Mouse (Mus musculus) ES-E14 (cell line): ENCODE results near the gene Glo1.

ENCODE experiments used
- HCFC1 ChIP-seq: IDR thresholded peaks from 2 replicates; pipeline ENCODE4 v1.6.1; 2012; ENCODE audit warnings: low read length, inconsistent platforms, borderline replicate concordance; ENCODE audit not compliant: insufficient read depth
- ZC3H11A ChIP-seq: IDR thresholded peaks from 2 replicates; pipeline ENCODE4 v1.6.1; 2012; ENCODE audit warnings: low read depth, mild to moderate bottlenecking, inconsistent platforms, low read length, borderline replicate concordance
- ZNF384 ChIP-seq: IDR thresholded peaks from 2 replicates; pipeline ENCODE4 v1.6.1; 2012; ENCODE audit warnings: low read depth, low read length, inconsistent platforms

DNA sequence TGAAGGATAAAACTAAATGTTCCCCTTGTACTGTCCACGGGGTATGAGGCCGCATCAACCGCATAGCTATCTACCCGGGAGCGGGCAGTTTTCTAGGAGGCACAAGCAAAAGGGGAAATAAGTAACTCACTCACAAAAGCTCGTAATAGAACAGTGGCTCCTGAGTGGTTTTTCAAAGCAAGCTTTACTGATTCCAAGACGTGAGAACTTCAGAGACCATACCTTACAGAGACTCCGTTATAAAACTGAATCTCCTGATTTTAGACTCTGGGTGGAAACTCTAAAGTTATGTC, 51.9 kb downstream of the Glo1 start:
- TF ChIP-seq ZC3H11A (no peak), ZNF384 (no peak), HCFC1 (no peak)
